Mouse (Mus musculus): ENCODE data around the gene Mtf1. TPM values are rescaled to one million over a fixed set of nuclear protein-coding genes. Genes with fewer than 3 reads are reported as not detected.

Gene Mtf1
- 8.3 and 9.0 TPM in 2 replicates for polyA plus RNA-seq (2012; rRNA removed)

DNA sequence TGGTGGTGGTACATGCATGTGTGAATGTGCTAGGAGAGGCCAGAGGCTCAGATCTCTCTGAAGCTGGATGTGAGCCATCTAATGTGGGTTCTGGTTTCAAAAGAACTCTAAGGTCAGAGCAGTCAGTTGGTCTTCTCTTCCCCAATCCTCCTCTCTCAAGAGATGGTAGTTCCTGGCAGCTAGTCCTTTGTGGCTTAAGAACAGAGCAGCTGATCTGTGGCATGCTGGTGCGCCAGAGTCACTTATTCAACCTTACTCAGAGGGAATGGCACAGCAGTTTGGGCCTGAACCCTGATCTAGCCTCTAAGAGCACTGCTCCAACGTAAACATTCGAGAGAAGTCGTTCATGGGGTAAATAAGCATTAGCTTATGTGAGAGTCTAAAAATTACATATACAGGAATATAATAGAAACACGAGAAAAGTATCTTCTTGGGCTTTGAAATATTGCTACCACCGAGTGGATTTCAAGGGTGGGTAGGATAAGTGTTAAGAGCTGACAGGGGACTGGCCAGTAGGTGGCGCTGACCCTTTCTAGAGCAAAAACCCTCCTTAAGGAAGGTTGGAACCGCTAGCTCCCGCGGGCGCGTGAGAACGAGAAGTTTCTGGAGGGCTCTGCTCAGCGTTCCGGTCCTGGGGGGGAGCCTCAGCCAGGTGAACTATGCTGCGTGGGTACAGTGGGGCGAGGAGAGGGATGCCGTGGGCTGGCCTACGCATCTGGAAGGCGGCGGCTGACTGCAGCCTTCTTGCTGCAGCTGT is at the start of gene Mtf1:
Gene Mtf1, plus strand, starts transcription at position 553 of the 757 bp plus-strand sequence.

DNA sequence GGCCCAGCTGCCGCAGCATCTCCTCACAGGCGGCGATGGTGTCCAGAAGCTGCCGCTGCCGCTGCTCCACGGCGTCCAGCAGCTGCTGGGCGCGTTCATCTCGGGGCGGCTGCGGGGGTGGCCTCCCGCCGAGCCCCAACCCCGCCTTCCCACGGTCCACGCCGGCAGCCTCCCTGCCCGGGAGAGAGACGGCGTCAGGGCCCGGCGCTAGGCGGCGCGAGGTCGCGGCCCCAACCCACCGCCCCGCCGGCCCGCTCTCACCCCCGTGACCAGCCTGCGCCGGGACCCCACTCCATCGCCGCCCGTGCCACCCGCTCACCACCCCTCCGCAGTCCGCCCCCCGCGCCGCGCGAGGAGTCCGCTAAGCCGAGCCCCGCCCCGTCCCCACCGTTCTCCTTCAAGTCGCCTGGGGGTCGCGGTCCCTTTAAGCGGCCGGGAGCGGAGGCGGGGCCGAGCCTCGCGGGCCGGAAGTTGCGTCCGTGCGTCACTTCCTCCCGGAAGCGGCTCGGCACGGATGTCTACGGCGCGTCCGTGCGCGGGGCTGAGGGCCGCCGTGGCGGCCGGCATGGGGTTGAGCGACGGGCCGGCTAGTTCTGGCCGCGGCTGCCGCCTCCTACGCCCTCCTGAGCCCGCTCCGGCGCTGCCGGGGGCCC is 48.5 kb downstream of the Mtf1 start, which contains the start of gene Yrdc:
Gene Yrdc, plus strand, starts transcription at position 419 of the 653 bp plus-strand sequence.

DNA sequence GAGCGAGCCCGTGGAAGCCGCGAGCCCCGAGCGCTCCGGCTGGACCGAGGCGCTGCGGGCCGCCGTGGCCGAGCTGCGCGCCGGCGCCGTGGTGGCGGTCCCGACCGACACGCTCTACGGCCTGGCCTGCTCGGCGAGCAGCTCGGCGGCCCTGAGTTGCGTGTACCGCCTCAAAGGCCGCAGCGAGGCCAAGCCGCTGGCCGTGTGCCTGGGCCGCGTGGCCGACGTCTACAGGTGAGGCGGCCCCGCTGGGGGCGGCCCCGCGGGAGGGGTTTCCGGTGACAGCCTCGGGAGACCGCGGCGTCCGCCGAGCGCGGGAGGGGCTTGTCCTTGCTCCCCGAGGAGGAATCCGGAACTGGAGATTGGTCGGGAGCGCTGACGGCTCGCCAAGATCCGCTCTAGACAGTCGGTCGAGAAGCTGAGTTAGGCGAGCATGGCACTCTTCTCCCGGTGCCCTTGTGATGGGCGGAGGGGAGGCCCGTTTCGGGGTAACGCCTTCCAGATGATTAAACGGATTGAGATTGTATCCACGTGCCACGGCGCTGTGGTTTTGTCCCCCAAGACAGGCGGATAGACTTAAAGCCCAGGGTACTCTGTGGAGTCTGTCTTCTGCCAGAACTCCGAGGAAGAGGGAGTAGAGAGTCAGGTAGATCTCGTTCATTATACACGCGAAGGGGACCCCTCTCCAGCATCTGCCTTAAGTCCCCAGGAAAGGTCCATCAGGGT is 49.2 kb downstream of the Mtf1 start, which contains the start of gene 1110065P20Rik:
Gene 1110065P20Rik, minus strand, starts transcription at position 264 of the 726 bp plus-strand sequence.

GRCm38 (mm10) chr4:124861283-124862188 is 59.6 kb downstream of the Mtf1 start, which contains the start of gene Maneal:
TSS of gene Maneal (minus strand) at chr4:124862171.

GRCm38 (mm10) chr4:124880599-124880998 is 78.7 kb downstream of the Mtf1 start, which contains the start of gene Epha10:
TSS of gene Epha10 (plus strand) at chr4:124880899.

Other genes starting within 250 kb of the Mtf1 start
- gene 3100002H09Rik, start 191.3 kb upstream of the Mtf1 start, polyA plus RNA-seq (2012; rRNA removed): not detected in 2 replicates
- gene Pou3f1, start 145.3 kb upstream of the Mtf1 start, polyA plus RNA-seq (2012; rRNA removed): 0.01 TPM in 2 replicates
- gene Utp11, start 108.5 kb upstream of the Mtf1 start, polyA plus RNA-seq (2012; rRNA removed): 18.1 and 18.4 TPM in 2 replicates
- gene Fhl3, start 101.4 kb upstream of the Mtf1 start, polyA plus RNA-seq (2012; rRNA removed): 2.5 and 3.4 TPM in 2 replicates
- gene Sf3a3, start 87.3 kb upstream of the Mtf1 start, polyA plus RNA-seq (2012; rRNA removed): 46.1 and 50.2 TPM in 2 replicates
- gene Inpp5b, start 60.3 kb upstream of the Mtf1 start, polyA plus RNA-seq (2012; rRNA removed): 29.7 and 37.7 TPM in 2 replicates
- gene Yrdc, start 48.6 kb downstream of the Mtf1 start, polyA plus RNA-seq (2012; rRNA removed): 19.6 and 27.2 TPM in 2 replicates
- 9.4 and 10.3 TPM in 2 replicates for gene 1110065P20Rik, start 49.1 kb downstream of the Mtf1 start, polyA plus RNA-seq (2012; rRNA removed)
- gene Maneal, start 60.1 kb downstream of the Mtf1 start, polyA plus RNA-seq (2012; rRNA removed): 0.01 and 0.03 TPM in 2 replicates
- gene Epha10, start 78.8 kb downstream of the Mtf1 start, polyA plus RNA-seq (2012; rRNA removed): 0.01 TPM in 1 of 2 replicates, not detected in the other
- 5.5 and 7.0 TPM in 2 replicates for gene 9930104L06Rik, start 134.9 kb downstream of the Mtf1 start, polyA plus RNA-seq (2012; rRNA removed)
- gene Cdca8, start 137.2 kb downstream of the Mtf1 start, polyA plus RNA-seq (2012; rRNA removed): 62.8 and 68.2 TPM in 2 replicates
- gene Rspo1, start 184.3 kb downstream of the Mtf1 start, polyA plus RNA-seq (2012; rRNA removed): 0.75 and 0.92 TPM in 2 replicates
- gene Gnl2, start 214.5 kb downstream of the Mtf1 start, polyA plus RNA-seq (2012; rRNA removed): 29.5 and 31.3 TPM in 2 replicates

Data from liver, embryonic 14 days (tissue).